In genomic region chr9:48685721-48686120, GRCm38 (mm10) we compare ENCODE assay signal across 30 mouse cellular contexts.
DNase-seq lines count a peak whose midpoint lies in the region; ATAC-seq and TF ChIP-seq lines count a peak whose summit lies in the region.
"Had no signal": no experiment of that assay in that cellular context is flagged by ENCODE, and none has a peak within 500 bp of the region (broad histone marks: within the 10 kb centered on the region; RNA-seq: fewer than 3 reads in every experiment).

No protein-coding gene starts in this region.

- H3K9me3 ChIP-seq in hindbrain, embryonic 10.5 days: no peaks in the 10 kb centered on the region
- H3K9me3 ChIP-seq in hindbrain, postnatal 0 days (ENCODE audit: low read length): no peaks in the 10 kb centered on the region
- H3K9me3 ChIP-seq in neural tube, embryonic 14.5 days (ENCODE audit: control insufficient read depth, low read length): no peaks in the 10 kb centered on the region
- no peaks in the 10 kb centered on the region for H3K9me3 ChIP-seq in neural tube, embryonic 15.5 days (replicated peaks)
- H3K9me3 ChIP-seq: forebrain, embryonic 13.5 days; G1E; heart, embryonic 12.5 days; intestine, embryonic 15.5 days; limb, embryonic 12.5 days; liver, embryonic 15.5 days; midbrain, embryonic 15.5 days; neural tube, embryonic 12.5 days; stomach, embryonic 15.5 days had no signal

- no peak overlapping the region for H3K9ac ChIP-seq in hindbrain, postnatal 0 days (replicated peaks; ENCODE audit: low read length)
- H3K9ac ChIP-seq in neural tube, embryonic 14.5 days (replicated peaks; ENCODE audit: low read depth, low read length): no peak overlapping the region
- H3K9ac ChIP-seq in neural tube, embryonic 15.5 days (replicated peaks): no peak overlapping the region
- H3K9ac ChIP-seq: forebrain, embryonic 13.5 days; heart, embryonic 12.5 days; intestine, embryonic 15.5 days; limb, embryonic 12.5 days; liver, embryonic 15.5 days; lung, embryonic 14.5 days; midbrain, embryonic 15.5 days; neural tube, embryonic 12.5 days; stomach, embryonic 15.5 days had no signal

- ATAC-seq in hindbrain, postnatal 0 days: no peak
- 0 out of 2 replicates have a peak, but pooled peaks have one; percentile 4 for ATAC-seq in neural tube, embryonic 14.5 days (ENCODE audit: low read depth)
- ATAC-seq in neural tube, embryonic 15.5 days (ENCODE audit: low FRiP score): no peak
- ATAC-seq: forebrain, embryonic 13.5 days; hindbrain, embryonic 16.5 days; intestine, embryonic 15.5 days; midbrain, embryonic 15.5 days had no signal

- no peaks in the 10 kb centered on the region for H3K36me3 ChIP-seq in hindbrain, embryonic 10.5 days
- no peaks in the 10 kb centered on the region for H3K36me3 ChIP-seq in hindbrain, postnatal 0 days (ENCODE audit: insufficient read depth, low read length)
- no peaks in the 10 kb centered on the region for H3K36me3 ChIP-seq in neural tube, embryonic 14.5 days (ENCODE audit: control insufficient read depth, insufficient read depth, low read length)
- H3K36me3 ChIP-seq in neural tube, embryonic 15.5 days: no peaks in the 10 kb centered on the region
- H3K36me3 ChIP-seq: heart, embryonic 12.5 days; intestine, embryonic 15.5 days; limb, embryonic 12.5 days; liver, embryonic 15.5 days; midbrain, embryonic 15.5 days; neural tube, embryonic 12.5 days; stomach, embryonic 15.5 days had no signal

- H3K27me3 ChIP-seq in hindbrain, embryonic 10.5 days (ENCODE audit: insufficient read depth, poor library complexity, severe bottlenecking): 0 out of 2 replicates have a peak, but pooled peaks cover 3% of the 10 kb centered on the region
- H3K27me3 ChIP-seq in hindbrain, postnatal 0 days (ENCODE audit: insufficient read depth, low read length): no peaks in the 10 kb centered on the region
- H3K27me3 ChIP-seq in neural tube, embryonic 14.5 days (ENCODE audit: control insufficient read depth, insufficient read depth, low read length): no peaks in the 10 kb centered on the region
- 0 out of 2 replicates have a peak, but pooled peaks cover 3% of the 10 kb centered on the region for H3K27me3 ChIP-seq in neural tube, embryonic 15.5 days (replicated peaks)
- H3K27me3 ChIP-seq: intestine, embryonic 15.5 days; liver, embryonic 15.5 days; midbrain, embryonic 15.5 days; neural tube, embryonic 12.5 days; stomach, embryonic 15.5 days had no signal

- no peak overlapping the region for H3K4me2 ChIP-seq in hindbrain, postnatal 0 days (ENCODE audit: low read depth, low read length)
- H3K4me2 ChIP-seq in neural tube, embryonic 14.5 days (ENCODE audit: low read depth, low read length): no peak overlapping the region
- no peak overlapping the region for H3K4me2 ChIP-seq in neural tube, embryonic 15.5 days
- H3K4me2 ChIP-seq: forebrain, embryonic 13.5 days; heart, embryonic 12.5 days; intestine, embryonic 15.5 days; limb, embryonic 12.5 days; liver, embryonic 15.5 days; lung, embryonic 14.5 days; midbrain, embryonic 15.5 days; neural tube, embryonic 12.5 days; stomach, embryonic 15.5 days had no signal

- no peak for DNase-seq in hindbrain, embryonic 10.5 days (ENCODE audit: low spot score)
- no peak for DNase-seq in hindbrain, postnatal 0 days (ENCODE audit: low spot score)
- peak; percentile 30 for DNase-seq in adrenal gland, postnatal 25 days
- DNase-seq in right cerebral cortex, postnatal 10 days (ENCODE audit: low spot score in 2 of 2): no peak
- DNase-seq in gastrocnemius, postnatal 10 days: no peak
- DNase-seq: cerebellum, adult 11-12 months; cerebellum, adult 9-11 months; heart, adult 2 months; heart, postnatal 4 days; kidney, adult 2 months; kidney, postnatal 36 days; layer of hippocampus, postnatal 36 days; lung, embryonic 14.5 days; lung, postnatal 14 days; right cerebral cortex, postnatal 14 days; thymus, postnatal 14 days had no signal

- no peak for TF ChIP-seq CTCF in hindbrain, postnatal 0 days (IDR thresholded peaks at IDR 0.05; ENCODE audit: low read depth)

- peaks cover 73% of the 10 kb centered on the region for H3K4me1 ChIP-seq in hindbrain, embryonic 10.5 days (replicated peaks)
- H3K4me1 ChIP-seq in hindbrain, postnatal 0 days (ENCODE audit: insufficient read depth, low read length): no peaks in the 10 kb centered on the region
- 0 out of 2 replicates have a peak, but pooled peaks cover 3% of the 10 kb centered on the region for H3K4me1 ChIP-seq in neural tube, embryonic 14.5 days (ENCODE audit: control insufficient read depth, insufficient read depth, low read length)
- peaks cover 19% of the 10 kb centered on the region; the same call in 1 of the 2 replicates for H3K4me1 ChIP-seq in neural tube, embryonic 15.5 days
- H3K4me1 ChIP-seq: forebrain, embryonic 13.5 days; intestine, embryonic 15.5 days; midbrain, embryonic 15.5 days; stomach, embryonic 15.5 days had no signal

- H3K4me3 ChIP-seq in hindbrain, embryonic 10.5 days: no peak overlapping the region
- no peak overlapping the region for H3K4me3 ChIP-seq in hindbrain, postnatal 0 days (ENCODE audit: low read length)
- no peak overlapping the region for H3K4me3 ChIP-seq in neural tube, embryonic 14.5 days (ENCODE audit: low read depth, low read length)
- H3K4me3 ChIP-seq in neural tube, embryonic 15.5 days (replicated peaks): no peak overlapping the region
- H3K4me3 ChIP-seq: erythroblast, embryonic 14.5 days; forebrain, embryonic 13.5 days; heart, adult 2 months; heart, embryonic 12.5 days; intestine, embryonic 15.5 days; limb, embryonic 12.5 days; liver, embryonic 15.5 days; midbrain, embryonic 15.5 days; myocyte; neural tube, embryonic 12.5 days; stomach, embryonic 15.5 days had no signal

- H3K27ac ChIP-seq in hindbrain, embryonic 10.5 days: peak overlapping the region; percentile 67
- no peak overlapping the region for H3K27ac ChIP-seq in hindbrain, postnatal 0 days
- no peak overlapping the region for H3K27ac ChIP-seq in neural tube, embryonic 14.5 days (ENCODE audit: low read depth, low read length)
- no peak overlapping the region for H3K27ac ChIP-seq in neural tube, embryonic 15.5 days (replicated peaks)
- H3K27ac ChIP-seq: forebrain, embryonic 13.5 days; heart, adult 2 months; intestine, embryonic 15.5 days; limb, embryonic 12.5 days; liver, embryonic 15.5 days; midbrain, embryonic 15.5 days; neural tube, embryonic 12.5 days; stomach, embryonic 15.5 days had no signal

- whole genome bisulfite sequencing in hindbrain, embryonic 10.5 days: 65% methylated on average over 7 of the region's 7 CpGs
- 68% methylated on average over 7 of the region's 7 CpGs for WGBS in hindbrain, postnatal 0 days
- WGBS in neural tube, embryonic 14.5 days: 38% methylated on average over 7 of the region's 7 CpGs
- WGBS in neural tube, embryonic 15.5 days: 38% methylated on average over 7 of the region's 7 CpGs
